Comparison of ENCODE assay signal across 9 mouse cellular contexts in the genomic region with DNA sequence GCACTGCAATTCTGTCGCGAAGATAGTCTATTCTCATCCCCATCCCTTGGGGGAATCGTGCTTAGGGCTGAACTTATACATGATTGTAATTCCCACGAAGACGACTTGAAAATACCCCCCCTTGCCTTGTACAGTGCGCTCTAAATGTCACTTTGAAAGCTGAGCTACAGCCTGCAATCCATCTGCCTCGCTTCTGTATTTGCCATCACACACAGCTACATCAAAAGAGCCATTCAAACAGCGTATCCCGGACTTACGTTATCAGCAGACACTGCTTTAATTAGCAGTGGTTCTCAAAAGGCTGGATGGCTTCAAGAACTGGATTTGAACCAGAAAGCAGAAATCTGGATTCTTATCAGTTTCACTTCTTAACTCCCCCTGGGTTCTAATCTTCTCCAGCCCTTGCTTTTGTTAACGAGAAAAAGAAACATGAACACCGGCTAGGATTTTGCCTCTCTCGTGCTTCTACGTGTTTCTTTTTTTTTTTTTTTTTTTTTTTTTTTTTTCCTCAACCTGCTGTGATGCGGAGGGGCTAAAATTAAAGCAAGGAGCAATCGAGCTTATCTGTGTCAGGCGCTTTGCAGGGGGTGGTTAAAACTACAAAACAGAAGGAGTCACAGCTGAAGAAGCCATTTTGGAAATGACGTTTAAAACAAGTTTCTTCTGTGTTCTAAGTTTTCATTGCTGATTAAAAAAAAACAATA. TPM values are rescaled to one million over a fixed set of nuclear protein-coding genes. Genes with fewer than 3 reads are reported as not detected.
DNase-seq lines count a peak whose midpoint lies in the region; ATAC-seq and TF ChIP-seq lines count a peak whose summit lies in the region.
"Had no signal": no experiment of that assay in that cellular context is flagged by ENCODE, and none has a peak within 500 bp of the region (broad histone marks: within the 10 kb centered on the region; RNA-seq: fewer than 3 reads in every experiment).

No protein-coding gene starts in this region.

- 48% methylated on average over 18 of the region's 18 CpGs for WGBS in hindbrain, embryonic 11.5 days
- 51% methylated on average over 18 of the region's 18 CpGs for WGBS in hindbrain, embryonic 10.5 days
- 44% methylated on average over 18 of the region's 18 CpGs for WGBS in forebrain, embryonic 10.5 days
- 32% methylated on average over 18 of the region's 18 CpGs for WGBS in intestine, embryonic 16.5 days
- WGBS in midbrain, embryonic 12.5 days: 25% methylated on average over 18 of the region's 18 CpGs
- WGBS in thymus, adult 2 months: 82% methylated on average over 18 of the region's 18 CpGs

- no peak for TF ChIP-seq CTCF in thymus, adult 2 months (IDR thresholded peaks at IDR 0.05; ENCODE audit: borderline replicate concordance, control insufficient read depth, extremely low read depth, insufficient read depth, low read length, poor library complexity)

- peak; percentile 18 for DNase-seq in hindbrain, embryonic 11.5 days (ENCODE audit: low spot score)
- no peak for DNase-seq in hindbrain, embryonic 10.5 days (ENCODE audit: low spot score)
- DNase-seq in forebrain, embryonic 10.5 days (ENCODE audit: extremely low spot score, low spot score): no peak
- DNase-seq in thymus, adult 2 months: no peak
- no peak for DNase-seq in kidney, adult 9 months

- no peak overlapping the region for H3K4me3 ChIP-seq in hindbrain, embryonic 11.5 days (ENCODE audit: low read depth, low read length)
- no peak overlapping the region for H3K4me3 ChIP-seq in hindbrain, embryonic 10.5 days
- peak overlapping the region; percentile 9; the same call in 1 of the 2 replicates for H3K4me3 ChIP-seq in forebrain, embryonic 10.5 days
- H3K4me3 ChIP-seq in intestine, embryonic 16.5 days (ENCODE audit: low read length): no peak overlapping the region
- peak overlapping the region; percentile 12; the same call in 1 of the 2 replicates for H3K4me3 ChIP-seq in midbrain, embryonic 12.5 days
- H3K4me3 ChIP-seq in thymus, adult 2 months (ENCODE audit: control insufficient read depth, insufficient read depth, low read length): no peak overlapping the region

- H3K4me1 ChIP-seq in hindbrain, embryonic 11.5 days (replicated peaks; ENCODE audit: control insufficient read depth, insufficient read depth, low read length): no peaks in the 10 kb centered on the region
- H3K4me1 ChIP-seq in hindbrain, embryonic 10.5 days (replicated peaks): no peaks in the 10 kb centered on the region
- H3K4me1 ChIP-seq in forebrain, embryonic 10.5 days: peaks cover 14% of the 10 kb centered on the region
- no peaks in the 10 kb centered on the region for H3K4me1 ChIP-seq in intestine, embryonic 16.5 days (ENCODE audit: control insufficient read depth, insufficient read depth, low read length)
- peaks cover 7% of the 10 kb centered on the region for H3K4me1 ChIP-seq in midbrain, embryonic 12.5 days
- no peaks in the 10 kb centered on the region for H3K4me1 ChIP-seq in thymus, adult 2 months (replicated peaks; ENCODE audit: control insufficient read depth, insufficient read depth, low read length)

- peak; percentile 51; the same call in 1 of the 2 replicates for ATAC-seq in hindbrain, embryonic 11.5 days (ENCODE audit: low FRiP score)
- no peak for ATAC-seq in intestine, embryonic 16.5 days
- peak; percentile 80 for ATAC-seq in midbrain, embryonic 12.5 days (ENCODE audit: low FRiP score, low read depth)
- ATAC-seq in erythroid progenitor cell, adult 5-6 weeks (replicated peaks; ENCODE audit: low FRiP score, poor library complexity, severe bottlenecking): no peak

- H3K27me3 ChIP-seq in hindbrain, embryonic 11.5 days (ENCODE audit: control insufficient read depth, insufficient read depth, low read length): no peaks in the 10 kb centered on the region
- H3K27me3 ChIP-seq in hindbrain, embryonic 10.5 days (ENCODE audit: insufficient read depth, poor library complexity, severe bottlenecking): no peaks in the 10 kb centered on the region
- H3K27me3 ChIP-seq in forebrain, embryonic 10.5 days (ENCODE audit: poor library complexity, severe bottlenecking): no peaks in the 10 kb centered on the region; the same call in 1 of the 2 replicates
- H3K27me3 ChIP-seq in intestine, embryonic 16.5 days (replicated peaks; ENCODE audit: control insufficient read depth, insufficient read depth, low read length): no peaks in the 10 kb centered on the region
- no peaks in the 10 kb centered on the region for H3K27me3 ChIP-seq in midbrain, embryonic 12.5 days
- H3K27me3 ChIP-seq in thymus, adult 2 months (ENCODE audit: control insufficient read depth, insufficient read depth, low read length): no peaks in the 10 kb centered on the region

- H3K27ac ChIP-seq in hindbrain, embryonic 11.5 days (ENCODE audit: low read depth, low read length): no peak overlapping the region
- H3K27ac ChIP-seq in hindbrain, embryonic 10.5 days: no peak overlapping the region
- H3K27ac ChIP-seq in forebrain, embryonic 10.5 days: no peak overlapping the region
- no peak overlapping the region for H3K27ac ChIP-seq in intestine, embryonic 16.5 days (ENCODE audit: low read length)
- peak overlapping the region; percentile 52 for H3K27ac ChIP-seq in midbrain, embryonic 12.5 days (replicated peaks)
- H3K27ac ChIP-seq in thymus, adult 2 months (ENCODE audit: control insufficient read depth, insufficient read depth, low read length): no peak overlapping the region

- TF ChIP-seq POLR2A in thymus, adult 2 months (IDR thresholded peaks at IDR 0.05; ENCODE audit: control insufficient read depth, extremely low read depth, insufficient read depth, low read length, poor library complexity): no peak

- H3K4me2 ChIP-seq in hindbrain, embryonic 11.5 days (replicated peaks; ENCODE audit: low read depth, low read length): no peak overlapping the region
- 0 out of 2 replicates have a peak overlapping the region, but pooled peaks have one; percentile 2 for H3K4me2 ChIP-seq in intestine, embryonic 16.5 days (ENCODE audit: low read depth, low read length)
- peak overlapping the region; percentile 29 for H3K4me2 ChIP-seq in midbrain, embryonic 12.5 days (replicated peaks)

- H3K9me3 ChIP-seq in hindbrain, embryonic 11.5 days (ENCODE audit: control insufficient read depth, low read length): no peaks in the 10 kb centered on the region
- no peaks in the 10 kb centered on the region for H3K9me3 ChIP-seq in hindbrain, embryonic 10.5 days
- no peaks in the 10 kb centered on the region for H3K9me3 ChIP-seq in forebrain, embryonic 10.5 days
- no peaks in the 10 kb centered on the region for H3K9me3 ChIP-seq in intestine, embryonic 16.5 days (ENCODE audit: control insufficient read depth, low read length)
- H3K9me3 ChIP-seq in midbrain, embryonic 12.5 days: no peaks in the 10 kb centered on the region

- no peak overlapping the region for H3K9ac ChIP-seq in hindbrain, embryonic 11.5 days (ENCODE audit: low read depth, low read length)
- no peak overlapping the region for H3K9ac ChIP-seq in intestine, embryonic 16.5 days (ENCODE audit: low read depth, low read length)
- H3K9ac ChIP-seq in midbrain, embryonic 12.5 days (replicated peaks): no peak overlapping the region

- H3K36me3 ChIP-seq in hindbrain, embryonic 11.5 days (ENCODE audit: control insufficient read depth, insufficient read depth, low read length): no peaks in the 10 kb centered on the region
- H3K36me3 ChIP-seq in hindbrain, embryonic 10.5 days: no peaks in the 10 kb centered on the region
- H3K36me3 ChIP-seq in forebrain, embryonic 10.5 days (replicated peaks): no peaks in the 10 kb centered on the region
- no peaks in the 10 kb centered on the region for H3K36me3 ChIP-seq in intestine, embryonic 16.5 days (ENCODE audit: control insufficient read depth, insufficient read depth, low read length)
- no peaks in the 10 kb centered on the region for H3K36me3 ChIP-seq in midbrain, embryonic 12.5 days
- no peaks in the 10 kb centered on the region for H3K36me3 ChIP-seq in thymus, adult 2 months (ENCODE audit: control insufficient read depth, insufficient read depth, low read length)
- H3K36me3 ChIP-seq: G1E had no signal

RNA-seq across cellular contexts. Expression of gene Mlip, which starts 12.5 kb away (rescaled TPM):
- polyA plus RNA-seq in hindbrain, embryonic 11.5 days (2014; fragmentation: Nextera tagmentation; extraction: Ambion mirVana): 0.48 TPM in 1 of 2 replicates, not detected in the other
- polyA plus RNA-seq in hindbrain, embryonic 10.5 days (2016; fragmentation: Nextera tagmentation; extraction: Ambion mirVana): 0.09 and 0.37 TPM in 2 replicates
- polyA plus RNA-seq in forebrain, embryonic 10.5 days (2016; fragmentation: Nextera tagmentation; extraction: Ambion mirVana): not detected in 2 replicates
- polyA plus RNA-seq in intestine, embryonic 16.5 days (2015; fragmentation: Nextera tagmentation; extraction: Ambion mirVana): 0.59 and 0.60 TPM in 2 replicates
- polyA plus RNA-seq in midbrain, embryonic 12.5 days (2016; fragmentation: Nextera tagmentation; extraction: Ambion mirVana): 0.54 TPM in 1 of 2 replicates, not detected in the other
- polyA plus RNA-seq in thymus, adult 2 months (2012; rRNA removed): 0.87 and 2.3 TPM in 2 replicates
- total RNA-seq in erythroid progenitor cell, adult 5-6 weeks (2015; ENCODE audit: low replicate concordance): not detected in 2 replicates
- total RNA-seq in erythroid progenitor cell, adult 5-6 weeks (2017; ENCODE audit: low replicate concordance): not detected in 2 replicates
- polyA plus RNA-seq: G1E had no signal

Comparison
In these comparisons a context has a peak if more than half of its experiments do, and no peak if none do; other contexts are left out.
1. ATAC-seq: peak in hindbrain, embryonic 11.5 days (single experiment) and midbrain, embryonic 12.5 days (single experiment); none in intestine, embryonic 16.5 days (single experiment) and erythroid progenitor cell, adult 5-6 weeks (single experiment).
2. H3K4me3 ChIP-seq: peak in forebrain, embryonic 10.5 days (single experiment) and midbrain, embryonic 12.5 days (single experiment); none in hindbrain, embryonic 11.5 days (single experiment), hindbrain, embryonic 10.5 days (single experiment), intestine, embryonic 16.5 days (single experiment) and thymus, adult 2 months (single experiment).